In the genomic region with DNA sequence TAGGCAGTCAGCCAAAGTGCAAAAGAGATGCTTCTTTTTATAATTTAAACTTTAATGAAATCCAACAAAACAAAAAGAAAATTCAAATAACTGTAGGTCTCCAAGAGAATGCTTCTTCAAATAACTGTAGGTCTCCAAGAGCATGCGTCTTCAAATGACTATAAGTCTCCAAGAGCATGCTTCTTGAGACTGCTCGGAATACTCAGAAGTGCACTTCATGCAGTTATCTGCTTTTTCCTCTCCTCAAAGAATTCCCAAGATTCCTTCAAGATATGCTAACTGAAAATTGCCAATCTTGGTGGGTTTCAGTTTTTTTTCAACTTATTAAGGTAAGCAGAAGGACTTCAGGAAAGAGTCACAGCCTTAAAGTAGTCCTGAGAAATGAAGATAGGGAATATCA, we compare ENCODE assay signal across 24 mouse cellular contexts.
"Had no signal": no experiment of that assay in that cellular context is flagged by ENCODE, and none has a peak within 500 bp of the region (broad histone marks: within the 10 kb centered on the region; RNA-seq: fewer than 3 reads in every experiment).

No protein-coding gene starts in this region.

- H3K4me3 ChIP-seq: gastrocnemius, adult 2 months; heart, embryonic 10.5 days; heart, embryonic 12.5 days; hindbrain, embryonic 10.5 days; hindbrain, embryonic 12.5 days; intestine, embryonic 15.5 days; layer of hippocampus, adult 2 months; limb, embryonic 13.5 days; limb, embryonic 15.5 days had no signal

- H3K9ac ChIP-seq: heart, embryonic 12.5 days; hindbrain, embryonic 12.5 days; hindbrain, embryonic 14.5 days; intestine, embryonic 15.5 days; limb, embryonic 13.5 days; limb, embryonic 15.5 days had no signal

- H3K36me3 ChIP-seq: heart, embryonic 10.5 days; heart, embryonic 12.5 days; hindbrain, embryonic 10.5 days; hindbrain, embryonic 12.5 days; intestine, embryonic 15.5 days; limb, embryonic 13.5 days; limb, embryonic 15.5 days had no signal

- ATAC-seq: hindbrain, embryonic 16.5 days; inflammation-experienced regulatory T-cells, adult 6 months; intestine, embryonic 15.5 days; intestine, postnatal 0 days had no signal

- H3K27me3 ChIP-seq: heart, embryonic 12.5 days; hindbrain, embryonic 12.5 days; intestine, embryonic 15.5 days; limb, embryonic 13.5 days; limb, embryonic 15.5 days had no signal

- H3K4me2 ChIP-seq: heart, embryonic 12.5 days; hindbrain, embryonic 12.5 days; hindbrain, embryonic 14.5 days; intestine, embryonic 15.5 days; limb, embryonic 13.5 days; limb, embryonic 15.5 days had no signal

- DNase-seq: gastrocnemius, adult 2 months; gastrocnemius, postnatal 10 days; gastrocnemius, postnatal 25 days; heart, adult 18-20 months; heart, postnatal 10 days; heart, postnatal 4 days; kidney, adult 18-20 months; kidney, adult 8-10 months; kidney, postnatal 10 days; kidney, postnatal 25 days; kidney, postnatal 4 days; left cerebral cortex, postnatal 4 days had no signal

- H3K4me1 ChIP-seq: heart, embryonic 10.5 days; heart, embryonic 12.5 days; intestine, embryonic 15.5 days; limb, embryonic 13.5 days; limb, embryonic 15.5 days had no signal

- H3K27ac ChIP-seq: gastrocnemius, adult 2 months; heart, embryonic 10.5 days; hindbrain, embryonic 10.5 days; hindbrain, embryonic 12.5 days; hindbrain, embryonic 14.5 days; intestine, embryonic 15.5 days; layer of hippocampus, adult 2 months; limb, embryonic 13.5 days; limb, embryonic 15.5 days had no signal

- H3K9me3 ChIP-seq: heart, embryonic 10.5 days; heart, embryonic 12.5 days; hindbrain, embryonic 10.5 days; hindbrain, embryonic 12.5 days; intestine, embryonic 15.5 days; limb, embryonic 13.5 days; limb, embryonic 15.5 days had no signal
